Mouse (Mus musculus): ENCODE measurements around the gene Sh3gl3.

DNA sequence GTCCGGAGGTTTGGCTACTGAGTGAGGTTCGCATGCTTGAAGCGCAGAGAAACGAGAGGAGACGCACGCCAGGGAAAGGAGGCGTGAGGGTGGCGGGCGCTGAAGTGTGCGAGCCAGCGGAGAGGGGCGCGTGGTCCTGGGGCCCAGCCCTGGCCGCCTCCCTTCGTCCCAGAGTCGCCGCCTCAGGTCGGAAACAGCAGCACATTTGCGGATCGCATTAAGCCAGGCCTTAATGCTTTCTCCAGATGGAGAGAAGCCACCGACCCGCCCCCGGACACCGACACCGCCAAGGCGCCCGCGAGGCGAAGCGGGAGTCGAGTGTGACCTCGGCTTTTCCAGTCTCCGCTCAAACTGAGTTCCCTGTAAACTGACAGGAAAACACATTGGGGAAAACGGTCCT, 162.5 kb downstream of the Sh3gl3 start:
- TF ChIP-seq POLR2A (IDR thresholded peaks at IDR 0.05; ENCODE audit: low read depth, low read length) = no peak
- no peak for TF ChIP-seq CTCF (IDR thresholded peaks at IDR 0.05; ENCODE audit: extremely low read depth, insufficient read length, insufficient replicate concordance, low read depth, low read length)

Data from small intestine, adult 2 months (tissue).